Mouse (Mus musculus) embryonic fibroblast, embryonic 13.5 days (primary cell): Measurements from ENCODE around the gene Ccdc85c.

Source experiments
- CTCF ChIP-seq: IDR thresholded peaks from 2 replicates; pipeline ENCODE4 v1.5.1; 2011; ENCODE audit warnings: mild to moderate bottlenecking, control low read depth, low read length, moderate library complexity, borderline replicate concordance; ENCODE audit not compliant: insufficient read depth
- POLR2A ChIP-seq: IDR thresholded peaks from 2 replicates; pipeline ENCODE4 v1.6.1; 2011; ENCODE audit warnings: low read depth, mild to moderate bottlenecking, control low read depth, low read length, moderate library complexity

GRCm38 (mm10) chr12:108204978-108205377 lies 70.2 kb downstream of the Ccdc85c start:
- no peak for TF ChIP-seq CTCF
- TF ChIP-seq POLR2A, result no peak
